Mouse (Mus musculus) bone marrow macrophage, adult 2 months (primary cell): Measurements from ENCODE around the gene Gm20388.

Source experiments
- CTCF ChIP-seq: IDR thresholded peaks from 2 replicates; pipeline ENCODE4 v1.5.1; 2012; ENCODE audit warnings: low read depth, mild to moderate bottlenecking, low read length, moderate library complexity
- POLR2A ChIP-seq: IDR thresholded peaks from 2 replicates; pipeline ENCODE4 v1.6.1; 2012; ENCODE audit warnings: mild to moderate bottlenecking, low read depth, low read length, borderline replicate concordance

DNA sequence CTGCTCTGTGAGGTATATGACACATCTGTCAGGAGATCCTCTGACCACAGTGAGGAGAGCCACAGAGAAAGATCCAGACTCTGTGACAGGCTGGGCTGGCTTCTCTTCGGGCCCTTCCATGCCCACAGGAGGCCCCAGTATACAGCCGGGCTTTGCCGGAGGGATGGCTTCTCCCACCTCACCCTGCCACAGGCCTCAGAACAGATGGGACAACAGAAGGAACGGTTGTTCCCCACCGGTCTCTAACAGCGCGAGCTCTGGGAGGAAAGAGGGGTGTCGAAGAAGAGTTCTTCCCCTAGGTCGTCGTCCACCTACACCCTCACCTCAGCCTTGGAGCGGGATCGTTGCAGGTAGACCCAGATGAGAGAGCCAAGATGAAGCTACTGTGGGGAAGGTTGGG, 520.4 kb downstream of the Gm20388 start:
- TF ChIP-seq CTCF = no peak
- TF ChIP-seq POLR2A = no peak
